Mouse (Mus musculus): ENCODE results near the gene Fan1. TPM values are rescaled to one million over a fixed set of nuclear protein-coding genes. Genes with fewer than 3 reads are reported as not detected.

The Fan1 gene
- total and polyA plus RNA-seq, 3 experiments = 2.9 to 3.6 TPM; not detected in 1

DNA sequence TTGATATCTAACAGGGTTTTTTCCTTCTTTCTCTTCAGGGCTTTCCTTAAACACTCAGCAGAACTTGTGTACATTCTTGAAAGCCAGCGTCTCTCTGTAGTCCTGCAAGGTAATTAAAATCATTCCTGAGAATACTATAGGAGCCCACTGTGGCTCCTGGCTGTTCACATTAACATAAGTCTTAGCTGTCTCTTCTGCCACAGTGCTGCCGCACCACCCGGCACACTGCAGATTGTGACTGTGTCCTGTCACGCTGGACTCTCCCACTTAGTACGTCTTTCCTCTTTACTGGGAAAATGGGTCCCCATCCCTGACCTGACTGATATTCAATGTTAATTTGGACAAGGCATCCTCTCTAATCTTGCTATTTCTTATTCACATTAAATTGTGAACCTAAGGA lies 52.8 kb downstream of the Fan1 start:
- DNase-seq (ENCODE audit: low read depth, low spot score) = no peak
- Histone ChIP-seq H3K4me3 (ENCODE audit: control insufficient read depth in 1 of 2, insufficient read depth in 1 of 2, low read depth in 2 of 2, low read length in 2 of 2) (no peak overlapping the region), H3K27ac (ENCODE audit: control insufficient read depth, low read depth, low read length) (no peak overlapping the region), H3K36me3 (ENCODE audit: control insufficient read depth in 1 of 2, insufficient read depth in 2 of 2, low read length in 2 of 2) (no peaks in the 10 kb centered on the region), H3K27me3 (ENCODE audit: control insufficient read depth in 1 of 2, insufficient read depth in 2 of 2, low read length in 2 of 2) (no peaks in the 10 kb centered on the region), H3K9me3 (replicated peaks; ENCODE audit: insufficient read depth, low read length) (no peaks in the 10 kb centered on the region), H3K4me1 (ENCODE audit: control insufficient read depth in 1 of 2, insufficient read depth in 2 of 2, low read length in 2 of 2) (no peaks in the 10 kb centered on the region), H3K9ac (ENCODE audit: control insufficient read depth, low read depth, low read length, poor library complexity, severe bottlenecking) (no peak overlapping the region), H3K79me2 (ENCODE audit: control insufficient read depth, insufficient read depth, low read length, poor library complexity) (no peaks in the 10 kb centered on the region)
- TF ChIP-seq RAD21 (IDR thresholded peaks at IDR 0.05; ENCODE audit: low read depth, low read length) (no peak), TBP (IDR thresholded peaks at IDR 0.05; ENCODE audit: low read depth, low read length) (no peak), KAT2A (conservative IDR thresholded peaks at IDR 0.05; ENCODE audit: low read depth, low read length) (no peak), CTCF (IDR thresholded peaks at IDR 0.05 in 2 of 3, conservative IDR thresholded peaks at IDR 0.05 in 1 of 3; ENCODE audit: control insufficient read depth in 1 of 3, insufficient read depth in 1 of 3, low read depth in 2 of 3, low read length in 3 of 3, poor library complexity in 1 of 3, severe bottlenecking in 1 of 3) (no peak)

GRCm38 (mm10) chr7:64312811-64313210 lies 61.1 kb downstream of the Fan1 start:
- DNase-seq (ENCODE audit: low read depth, low spot score) = no peak
- Histone ChIP-seq H3K9me3 (replicated peaks; ENCODE audit: insufficient read depth, low read length) (no peaks in the 10 kb centered on the region), H3K79me2 (ENCODE audit: control insufficient read depth, insufficient read depth, low read length, poor library complexity) (no peaks in the 10 kb centered on the region), H3K4me3 (ENCODE audit: control insufficient read depth in 1 of 2, insufficient read depth in 1 of 2, low read depth in 2 of 2, low read length in 2 of 2) (no peak overlapping the region), H3K27ac (ENCODE audit: control insufficient read depth, low read depth, low read length) (no peak overlapping the region), H3K4me1 (ENCODE audit: control insufficient read depth in 1 of 2, insufficient read depth in 2 of 2, low read length in 2 of 2) (no peaks in the 10 kb centered on the region), H3K36me3 (ENCODE audit: control insufficient read depth in 1 of 2, insufficient read depth in 2 of 2, low read length in 2 of 2) (no peaks in the 10 kb centered on the region), H3K9ac (ENCODE audit: control insufficient read depth, low read depth, low read length, poor library complexity, severe bottlenecking) (no peak overlapping the region), H3K27me3 (ENCODE audit: control insufficient read depth in 1 of 2, insufficient read depth in 2 of 2, low read length in 2 of 2) (no peaks in the 10 kb centered on the region)
- TF ChIP-seq MAFK (IDR thresholded peaks at IDR 0.05; ENCODE audit: borderline replicate concordance, low read depth, low read length) (no peak), POLR2AphosphoS5 (IDR thresholded peaks at IDR 0.05; ENCODE audit: borderline replicate concordance, low read depth, low read length) (no peak), E2F4 (IDR thresholded peaks at IDR 0.05; ENCODE audit: borderline replicate concordance, low read depth, low read length) (no peak), GABPA (IDR thresholded peaks at IDR 0.05; ENCODE audit: low read depth, low read length) (no peak), SMC3 (IDR thresholded peaks at IDR 0.05; ENCODE audit: low read depth, low read length) (no peak), USF2 (IDR thresholded peaks at IDR 0.05; ENCODE audit: borderline replicate concordance in 1 of 2, insufficient read depth in 1 of 2, low read depth in 1 of 2, low read length in 2 of 2) (no peak)

GRCm38 (mm10) chr7:64310756-64311155 lies 63.1 kb downstream of the Fan1 start:
- H3K36me3 ChIP-seq (ENCODE audit: control insufficient read depth in 1 of 2, insufficient read depth in 2 of 2, low read length in 2 of 2) = no peaks in the 10 kb centered on the region
- no peak overlapping the region for H3K27ac ChIP-seq (ENCODE audit: control insufficient read depth, low read depth, low read length)
- H3K27me3 ChIP-seq (ENCODE audit: control insufficient read depth in 1 of 2, insufficient read depth in 2 of 2, low read length in 2 of 2) = no peaks in the 10 kb centered on the region
- no peaks in the 10 kb centered on the region for H3K4me1 ChIP-seq (ENCODE audit: control insufficient read depth in 1 of 2, insufficient read depth in 2 of 2, low read length in 2 of 2)
- H3K79me2 ChIP-seq (ENCODE audit: control insufficient read depth, insufficient read depth, low read length, poor library complexity) = no peaks in the 10 kb centered on the region
- no peak for DNase-seq (ENCODE audit: low read depth, low spot score)
- no peak overlapping the region for H3K4me3 ChIP-seq (ENCODE audit: control insufficient read depth in 1 of 2, insufficient read depth in 1 of 2, low read depth in 2 of 2, low read length in 2 of 2)
- H3K9me3 ChIP-seq (replicated peaks; ENCODE audit: insufficient read depth, low read length) = no peaks in the 10 kb centered on the region
- H3K9ac ChIP-seq (ENCODE audit: control insufficient read depth, low read depth, low read length, poor library complexity, severe bottlenecking) = no peak overlapping the region
- TF ChIP-seq GATA1 (IDR thresholded peaks at IDR 0.05; ENCODE audit: low read depth, low read length) (no peak), POLR2AphosphoS2 (IDR thresholded peaks at IDR 0.05; ENCODE audit: low read length) (no peak), SMC3 (IDR thresholded peaks at IDR 0.05; ENCODE audit: low read depth, low read length) (no peak), TAL1 (IDR thresholded peaks at IDR 0.05; ENCODE audit: low read length) (no peak), ETS1 (IDR thresholded peaks at IDR 0.05; ENCODE audit: low read depth, low read length) (no peak), NRF1 (IDR thresholded peaks at IDR 0.05; ENCODE audit: insufficient read depth, low read depth, low read length, poor library complexity, severe bottlenecking) (no peak), CHD1 (IDR thresholded peaks at IDR 0.05; ENCODE audit: low read depth, low read length) (no peak), ZKSCAN1 (IDR thresholded peaks at IDR 0.05; ENCODE audit: low read depth, low read length) (no peak), MYB (IDR thresholded peaks at IDR 0.05; ENCODE audit: low read depth, low read length) (no peak), BHLHE40 (IDR thresholded peaks at IDR 0.05; ENCODE audit: borderline replicate concordance, low read depth, low read length) (no peak), EP300 (IDR thresholded peaks at IDR 0.05; ENCODE audit: low read depth in 1 of 2, low read length in 2 of 2) (no peak), NELFE (IDR thresholded peaks at IDR 0.05; ENCODE audit: low read depth, low read length) (no peak), ELF1 (IDR thresholded peaks at IDR 0.05; ENCODE audit: low read depth, low read length) (no peak), TBP (IDR thresholded peaks at IDR 0.05; ENCODE audit: low read depth, low read length) (no peak), MYC (IDR thresholded peaks at IDR 0.05; ENCODE audit: low read depth, low read length) (no peak), ZNF384 (IDR thresholded peaks at IDR 0.05; ENCODE audit: low read depth, low read length) (no peak), MEF2A (IDR thresholded peaks at IDR 0.05; ENCODE audit: extremely low read depth, insufficient replicate concordance, low read depth, low read length, poor library complexity, severe bottlenecking) (no peak), JUND (IDR thresholded peaks at IDR 0.05; ENCODE audit: low read depth, low read length) (no peak), SIN3A (IDR thresholded peaks at IDR 0.05; ENCODE audit: low read length) (no peak)
